Mouse (Mus musculus): ENCODE measurements around the gene Dcaf17. TPM values are rescaled to one million over a fixed set of nuclear protein-coding genes. Genes with fewer than 3 reads are reported as not detected.

Dcaf17 gene
- total and polyA plus RNA-seq, 3 experiments, result 15.6 to 28.1 (median 22.7) TPM

DNA sequence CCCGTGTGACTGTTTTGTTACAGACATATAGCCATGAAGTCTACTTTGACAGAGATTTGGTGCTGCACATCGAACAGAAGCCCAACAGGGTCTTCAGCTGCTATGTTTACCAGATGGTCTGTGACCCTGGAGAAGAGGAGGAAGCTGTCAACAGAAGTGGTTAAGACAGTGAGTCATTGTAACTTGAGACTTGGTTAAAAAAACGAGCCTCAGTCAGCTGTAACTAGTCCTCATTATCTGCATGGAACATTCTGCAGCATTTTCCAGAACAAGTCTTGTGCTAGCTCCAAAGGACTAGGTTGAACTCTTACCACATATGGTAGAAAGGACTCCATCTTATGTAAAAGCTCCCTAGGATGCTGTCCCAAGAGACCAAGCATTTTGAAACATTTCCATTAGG lies 34.6 kb downstream of the Dcaf17 start:
- Histone ChIP-seq H3K79me2 (replicated peaks; ENCODE audit: control insufficient read depth, extremely low read depth, insufficient read depth, poor library complexity, severe bottlenecking) (no peaks in the 10 kb centered on the region), H3K9me3 (replicated peaks; ENCODE audit: low read length) (no peaks in the 10 kb centered on the region), H3K4me1 (ENCODE audit: control insufficient read depth in 1 of 2, insufficient read depth in 2 of 2) (peaks cover 0 to 9% of the 10 kb centered on the region in 2 experiments; a peak in 2 of 4 replicates), H3K9ac (ENCODE audit: insufficient read depth, low read depth) (no peak overlapping the region), H3K36me3 (replicated peaks in 1 of 2; ENCODE audit: control insufficient read depth in 1 of 2, insufficient read depth in 1 of 2, low read length in 1 of 2) (peaks cover 40 to 88% of the 10 kb centered on the region in 2 experiments), H3K27ac (ENCODE audit: insufficient read depth, low read depth) (no peak overlapping the region), H3K4me2 (ENCODE audit: insufficient read depth, low read depth, poor library complexity, severe bottlenecking) (no peak overlapping the region), H3K27me3 (replicated peaks) (no peaks in the 10 kb centered on the region), H3K4me3 (replicated peaks in 1 of 3; ENCODE audit: low read depth in 2 of 3, low read length in 2 of 3, poor library complexity in 1 of 3) (no peak overlapping the region)
- in situ Hi-C loops (cut with MboI; ENCODE audit: low pct_ligation_motif_present, low pct_unique_long_range_greater_than_20kb, low sequenced_read_pairs) (no loop called here), dilution Hi-C loops (cut with MboI; ENCODE audit: extremely low pct_ligation_motif_present, extremely low pct_unique_long_range_greater_than_20kb, low sequenced_read_pairs) (no loop called here)
- DNase-seq (ENCODE audit: extremely low read depth), result peak; percentile 32
- TF ChIP-seq PAX5 (IDR thresholded peaks at IDR 0.05; ENCODE audit: low read length), result no peak
- TF ChIP-seq ETS1 (conservative IDR thresholded peaks at IDR 0.05; ENCODE audit: low read depth, low read length), result peak; percentile 45
- TF ChIP-seq JUND (conservative IDR thresholded peaks at IDR 0.05; ENCODE audit: low read depth, low read length), result no peak
- TF ChIP-seq CHD2 (IDR thresholded peaks at IDR 0.05; ENCODE audit: low read length), result no peak
- no peak for TF ChIP-seq ZMIZ1 (IDR thresholded peaks at IDR 0.05; ENCODE audit: low read depth, low read length)
- 0 out of 2 replicates have a peak, but pooled peaks have one; percentile 36 for TF ChIP-seq ZNF384 (IDR thresholded peaks at IDR 0.05; ENCODE audit: low read depth, low read length)

DNA sequence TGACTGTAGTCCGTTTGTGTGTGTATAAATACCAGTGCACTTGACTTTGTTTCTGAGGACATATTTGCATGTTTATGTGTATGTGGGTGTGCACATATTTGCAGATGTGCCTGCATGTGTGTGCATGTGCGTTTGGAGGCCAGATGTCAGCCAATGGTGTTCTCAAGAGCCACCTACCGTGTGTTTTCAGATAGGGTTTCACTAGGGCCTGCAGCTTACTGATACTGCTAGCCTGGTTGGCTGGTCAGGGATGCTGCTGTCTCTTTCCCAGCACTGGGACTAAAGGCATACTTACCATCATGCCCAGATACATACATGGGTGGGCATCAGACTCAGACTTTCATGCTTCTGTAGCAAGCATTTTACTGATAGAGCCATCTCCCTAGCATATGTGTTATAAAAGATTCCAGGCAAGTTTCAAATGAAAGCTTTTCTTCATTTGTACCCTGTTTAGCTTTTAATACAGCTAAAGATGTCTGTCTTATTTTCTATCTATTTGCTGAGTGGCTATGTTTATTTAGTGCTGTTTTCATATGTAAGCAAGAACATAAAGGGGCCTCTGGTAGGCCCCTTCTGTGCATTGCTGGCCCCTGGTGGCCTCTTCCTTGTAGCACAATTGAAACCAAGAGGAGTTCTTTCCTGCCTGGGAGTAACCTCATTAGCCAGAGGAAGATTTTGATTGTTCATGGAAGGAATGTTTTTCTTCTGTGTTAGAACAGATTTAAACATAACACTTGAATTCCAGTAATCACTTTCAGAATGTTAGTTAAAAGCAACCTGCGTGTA lies 35.7 kb downstream of the Dcaf17 start:
- dilution Hi-C loops (cut with MboI; ENCODE audit: extremely low pct_ligation_motif_present, extremely low pct_unique_long_range_greater_than_20kb, low sequenced_read_pairs), result no loop called here
- Histone ChIP-seq H3K4me2 (ENCODE audit: insufficient read depth, low read depth, poor library complexity, severe bottlenecking) (no peak overlapping the region), H3K4me1 (ENCODE audit: control insufficient read depth in 1 of 2, insufficient read depth in 2 of 2) (peaks cover 0 to 10% of the 10 kb centered on the region in 2 experiments; a peak in 2 of 4 replicates), H3K27me3 (replicated peaks) (no peaks in the 10 kb centered on the region), H3K9ac (ENCODE audit: insufficient read depth, low read depth) (no peak overlapping the region), H3K9me3 (replicated peaks; ENCODE audit: low read length) (no peaks in the 10 kb centered on the region), H3K36me3 (replicated peaks in 1 of 2; ENCODE audit: control insufficient read depth in 1 of 2, insufficient read depth in 1 of 2, low read length in 1 of 2) (peaks cover 40 to 84% of the 10 kb centered on the region in 2 experiments), H3K4me3 (replicated peaks in 1 of 3; ENCODE audit: low read depth in 2 of 3, low read length in 2 of 3, poor library complexity in 1 of 3) (no peak overlapping the region), H3K27ac (ENCODE audit: insufficient read depth, low read depth) (no peak overlapping the region), H3K79me2 (replicated peaks; ENCODE audit: control insufficient read depth, extremely low read depth, insufficient read depth, poor library complexity, severe bottlenecking) (no peaks in the 10 kb centered on the region)
- TF ChIP-seq RAD21 (IDR thresholded peaks at IDR 0.05; ENCODE audit: low read depth, low read length) (peak; percentile 27), JUN (IDR thresholded peaks at IDR 0.05; ENCODE audit: insufficient read depth, low read depth, low read length) (no peak), TCF12 (IDR thresholded peaks at IDR 0.05; ENCODE audit: low read depth, low read length) (no peak), CTCF (conservative IDR thresholded peaks at IDR 0.05 in 1 of 2, IDR thresholded peaks at IDR 0.05 in 1 of 2; ENCODE audit: low read depth in 2 of 2, low read length in 2 of 2) (peak in 1 of 2 experiments; percentile 39; a peak in 2 of 4 replicates), JUND (conservative IDR thresholded peaks at IDR 0.05; ENCODE audit: low read depth, low read length) (no peak), SMC3 (IDR thresholded peaks at IDR 0.05; ENCODE audit: low read depth, low read length) (peak; percentile 17), ZC3H11A (IDR thresholded peaks at IDR 0.05; ENCODE audit: low read depth, low read length) (no peak)
- in situ Hi-C loops (cut with MboI; ENCODE audit: low pct_ligation_motif_present, low pct_unique_long_range_greater_than_20kb, low sequenced_read_pairs), result no loop called here
- no peak for DNase-seq (ENCODE audit: extremely low read depth)

DNA sequence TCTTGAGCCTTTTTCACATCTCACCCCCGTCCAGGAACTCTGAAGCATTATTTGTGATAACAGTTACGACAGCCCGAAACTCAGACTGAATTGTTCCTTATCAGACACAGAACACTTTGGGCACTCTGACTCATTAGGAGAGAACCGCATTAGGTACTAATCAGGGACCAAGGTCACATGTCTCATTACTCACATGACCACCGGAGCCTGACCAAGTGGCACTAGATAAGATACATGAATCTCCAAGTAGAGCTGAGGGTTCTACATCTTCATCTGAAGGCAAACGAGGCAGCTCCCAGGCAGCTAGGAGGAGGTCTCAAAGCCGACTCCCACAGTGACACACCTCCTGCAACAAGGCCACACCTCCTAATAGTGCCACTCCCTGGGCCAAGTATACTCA lies 41.0 kb downstream of the Dcaf17 start:
- H3K27me3 ChIP-seq (replicated peaks), result no peaks in the 10 kb centered on the region
- H3K27ac ChIP-seq (ENCODE audit: insufficient read depth, low read depth), result no peak overlapping the region
- no peaks in the 10 kb centered on the region for H3K9me3 ChIP-seq (replicated peaks; ENCODE audit: low read length)
- dilution Hi-C loops (cut with MboI; ENCODE audit: extremely low pct_ligation_motif_present, extremely low pct_unique_long_range_greater_than_20kb, low sequenced_read_pairs) (no loop called here), in situ Hi-C loops (cut with MboI; ENCODE audit: low pct_ligation_motif_present, low pct_unique_long_range_greater_than_20kb, low sequenced_read_pairs) (no loop called here)
- H3K4me1 ChIP-seq (ENCODE audit: control insufficient read depth in 1 of 2, insufficient read depth in 2 of 2), result peaks cover 0 to 8% of the 10 kb centered on the region in 2 experiments; a peak in 2 of 4 replicates
- DNase-seq (ENCODE audit: extremely low read depth), result peak; percentile 70
- H3K4me3 ChIP-seq (replicated peaks in 1 of 3; ENCODE audit: low read depth in 2 of 3, low read length in 2 of 3, poor library complexity in 1 of 3), result no peak overlapping the region
- H3K79me2 ChIP-seq (replicated peaks; ENCODE audit: control insufficient read depth, extremely low read depth, insufficient read depth, poor library complexity, severe bottlenecking), result no peaks in the 10 kb centered on the region
- H3K9ac ChIP-seq (ENCODE audit: insufficient read depth, low read depth), result no peak overlapping the region
- H3K36me3 ChIP-seq (replicated peaks in 1 of 2; ENCODE audit: control insufficient read depth in 1 of 2, insufficient read depth in 1 of 2, low read length in 1 of 2), result peaks cover 25 to 72% of the 10 kb centered on the region in 2 experiments
- H3K4me2 ChIP-seq (ENCODE audit: insufficient read depth, low read depth, poor library complexity, severe bottlenecking), result no peak overlapping the region
- TF ChIP-seq E2F4 (IDR thresholded peaks at IDR 0.05; ENCODE audit: insufficient replicate concordance, low read depth, low read length), result no peak
- TF ChIP-seq PAX5 (IDR thresholded peaks at IDR 0.05; ENCODE audit: low read length), result no peak
- TF ChIP-seq ELF1 (IDR thresholded peaks at IDR 0.05; ENCODE audit: low read depth, low read length), result no peak
- no peak for TF ChIP-seq MAFK (IDR thresholded peaks at IDR 0.05; ENCODE audit: insufficient replicate concordance, low read length)
- no peak for TF ChIP-seq JUND (conservative IDR thresholded peaks at IDR 0.05; ENCODE audit: low read depth, low read length)
- TF ChIP-seq POLR2A (IDR thresholded peaks at IDR 0.05; ENCODE audit: low read depth, low read length), result no peak
- TF ChIP-seq USF1 (IDR thresholded peaks at IDR 0.05; ENCODE audit: low read depth, low read length), result peak; percentile 39
- no peak for TF ChIP-seq ZC3H11A (IDR thresholded peaks at IDR 0.05; ENCODE audit: low read depth, low read length)
- peak; percentile 29; the same call in 1 of the 2 replicates for TF ChIP-seq MEF2A (IDR thresholded peaks at IDR 0.05; ENCODE audit: borderline replicate concordance, low read depth, low read length)
- TF ChIP-seq CTCF (conservative IDR thresholded peaks at IDR 0.05 in 1 of 2, IDR thresholded peaks at IDR 0.05 in 1 of 2; ENCODE audit: low read depth in 2 of 2, low read length in 2 of 2), result no peak
- peak; percentile 68 for TF ChIP-seq BHLHE40 (IDR thresholded peaks at IDR 0.05; ENCODE audit: low read depth, low read length)
- TF ChIP-seq RCOR1 (conservative IDR thresholded peaks at IDR 0.05; ENCODE audit: low read depth, low read length), result no peak
- TF ChIP-seq SIN3A (IDR thresholded peaks at IDR 0.05; ENCODE audit: low read length), result no peak
- no peak for TF ChIP-seq TCF12 (IDR thresholded peaks at IDR 0.05; ENCODE audit: low read depth, low read length)
- TF ChIP-seq USF2 (conservative IDR thresholded peaks at IDR 0.05; ENCODE audit: low read depth, low read length), result peak; percentile 37; the same call in 1 of the 2 replicates
- no peak for TF ChIP-seq NRF1 (IDR thresholded peaks at IDR 0.05; ENCODE audit: low read depth, low read length)
- TF ChIP-seq ETS1 (conservative IDR thresholded peaks at IDR 0.05; ENCODE audit: low read depth, low read length), result 0 out of 2 replicates have a peak, but pooled peaks have one; percentile 14
